Mouse (Mus musculus): ENCODE results near the gene Vinac1. TPM values are rescaled to one million over a fixed set of nuclear protein-coding genes. Genes with fewer than 3 reads are reported as not detected.

Gene Vinac1
- polyA plus RNA-seq, 1 experiment from 2014 or later: not detected

DNA sequence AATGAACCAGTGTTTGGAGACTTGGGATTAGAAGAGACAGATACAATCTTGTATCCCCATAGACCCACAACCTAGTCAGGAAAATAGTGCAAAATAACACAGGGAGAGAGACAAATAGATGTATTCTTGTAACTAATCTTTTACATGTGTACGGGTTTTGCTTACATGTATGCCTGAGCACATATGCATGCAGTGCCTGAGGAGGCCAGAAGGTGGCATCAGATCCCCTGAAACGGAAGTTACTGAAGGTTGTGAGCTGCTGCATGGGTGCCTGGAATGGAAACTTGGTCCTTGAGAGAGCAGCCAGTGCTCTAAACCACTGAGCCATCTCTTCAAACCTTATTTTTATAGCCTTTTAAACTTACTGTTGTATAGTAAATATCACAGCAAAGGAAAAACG lies 30.3 kb upstream of the Vinac1 start:
- Histone ChIP-seq H3K9ac (ENCODE audit: low read depth, low read length) (no peak overlapping the region), H3K9me3 (replicated peaks; ENCODE audit: control insufficient read depth, low read length) (no peaks in the 10 kb centered on the region), H3K36me3 (ENCODE audit: control insufficient read depth, insufficient read depth) (no peaks in the 10 kb centered on the region), H3K27me3 (ENCODE audit: control insufficient read depth, insufficient read depth, low read depth, low read length) (no peaks in the 10 kb centered on the region), H3K4me3 (ENCODE audit: low read depth, low read length) (no peak overlapping the region), H3K4me2 (ENCODE audit: low read depth, low read length) (no peak overlapping the region), H3K4me1 (ENCODE audit: control insufficient read depth, low read depth, low read length) (no peaks in the 10 kb centered on the region), H3K27ac (ENCODE audit: low read length) (no peak overlapping the region)
- 78% methylated on average over 3 of the region's 3 CpGs for WGBS (ENCODE audit: insufficient replicate concordance)
- ATAC-seq (ENCODE audit: low read depth): no peak

DNA sequence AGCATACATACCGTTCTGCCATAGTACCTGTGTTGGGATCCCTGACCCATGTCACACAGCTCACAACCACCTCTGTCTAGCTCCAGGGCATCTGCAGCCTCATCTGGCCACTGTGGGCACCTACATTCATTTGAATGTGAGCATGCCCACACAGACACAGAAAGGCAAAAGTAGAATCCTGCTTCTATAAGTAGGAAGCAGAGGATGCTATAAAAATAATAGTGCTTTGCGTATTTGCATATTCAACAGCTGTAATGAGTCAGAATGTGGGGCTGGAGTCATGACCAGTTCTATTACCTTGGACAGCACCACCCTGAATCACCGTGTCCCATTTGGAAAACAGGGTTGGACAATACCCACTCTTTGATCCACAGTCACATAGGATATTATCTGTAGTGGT lies 22.3 kb upstream of the Vinac1 start:
- WGBS (ENCODE audit: insufficient replicate concordance): 70% methylated on average over 3 of the region's 3 CpGs
- H3K4me3 ChIP-seq (ENCODE audit: low read depth, low read length): no peak overlapping the region
- no peaks in the 10 kb centered on the region; the same call in 1 of the 2 replicates for H3K27me3 ChIP-seq (ENCODE audit: control insufficient read depth, insufficient read depth, low read depth, low read length)
- H3K4me1 ChIP-seq (ENCODE audit: control insufficient read depth, low read depth, low read length): peaks cover 16% of the 10 kb centered on the region
- H3K36me3 ChIP-seq (ENCODE audit: control insufficient read depth, insufficient read depth): no peaks in the 10 kb centered on the region
- no peak overlapping the region for H3K9ac ChIP-seq (ENCODE audit: low read depth, low read length)
- H3K9me3 ChIP-seq (replicated peaks; ENCODE audit: control insufficient read depth, low read length): no peaks in the 10 kb centered on the region
- ATAC-seq (ENCODE audit: low read depth): no peak
- no peak overlapping the region for H3K4me2 ChIP-seq (ENCODE audit: low read depth, low read length)
- H3K27ac ChIP-seq (ENCODE audit: low read length): no peak overlapping the region

DNA sequence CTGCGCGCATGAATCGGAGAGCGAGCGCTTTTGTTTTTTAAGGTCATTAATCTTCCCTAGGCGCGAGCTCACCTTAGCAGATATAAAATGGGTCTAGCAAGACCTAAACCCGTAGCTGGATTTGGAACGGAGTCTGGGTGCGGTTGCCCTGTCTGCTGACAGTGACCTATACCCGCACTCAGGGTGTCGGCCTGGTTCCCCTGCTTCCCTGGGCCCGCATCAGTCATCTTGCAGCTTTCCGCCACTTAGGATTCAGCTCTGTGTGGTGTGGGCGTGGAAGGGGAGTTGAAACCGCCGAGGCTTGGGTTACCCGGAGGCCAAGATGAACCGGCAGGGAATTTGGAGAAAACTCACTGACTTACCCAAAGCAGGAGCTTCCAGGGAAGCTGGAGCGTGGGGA lies 18.4 kb upstream of the Vinac1 start:
- peak; percentile 58 for ATAC-seq (ENCODE audit: low read depth)
- Histone ChIP-seq H3K4me3 (ENCODE audit: low read depth, low read length) (peak overlapping the region; percentile 76), H3K9ac (ENCODE audit: low read depth, low read length) (peak overlapping the region; percentile 74), H3K4me2 (ENCODE audit: low read depth, low read length) (peak overlapping the region; percentile 95), H3K4me1 (ENCODE audit: control insufficient read depth, low read depth, low read length) (peaks cover 16% of the 10 kb centered on the region), H3K27me3 (ENCODE audit: control insufficient read depth, insufficient read depth, low read depth, low read length) (no peaks in the 10 kb centered on the region; the same call in 1 of the 2 replicates), H3K36me3 (ENCODE audit: control insufficient read depth, insufficient read depth) (no peaks in the 10 kb centered on the region), H3K9me3 (replicated peaks; ENCODE audit: control insufficient read depth, low read length) (no peaks in the 10 kb centered on the region), H3K27ac (ENCODE audit: low read length) (no peak overlapping the region; the same call in 1 of the 2 replicates)
- 0% methylated on average over 20 of the region's 20 CpGs for whole genome bisulfite sequencing (ENCODE audit: insufficient replicate concordance)

DNA sequence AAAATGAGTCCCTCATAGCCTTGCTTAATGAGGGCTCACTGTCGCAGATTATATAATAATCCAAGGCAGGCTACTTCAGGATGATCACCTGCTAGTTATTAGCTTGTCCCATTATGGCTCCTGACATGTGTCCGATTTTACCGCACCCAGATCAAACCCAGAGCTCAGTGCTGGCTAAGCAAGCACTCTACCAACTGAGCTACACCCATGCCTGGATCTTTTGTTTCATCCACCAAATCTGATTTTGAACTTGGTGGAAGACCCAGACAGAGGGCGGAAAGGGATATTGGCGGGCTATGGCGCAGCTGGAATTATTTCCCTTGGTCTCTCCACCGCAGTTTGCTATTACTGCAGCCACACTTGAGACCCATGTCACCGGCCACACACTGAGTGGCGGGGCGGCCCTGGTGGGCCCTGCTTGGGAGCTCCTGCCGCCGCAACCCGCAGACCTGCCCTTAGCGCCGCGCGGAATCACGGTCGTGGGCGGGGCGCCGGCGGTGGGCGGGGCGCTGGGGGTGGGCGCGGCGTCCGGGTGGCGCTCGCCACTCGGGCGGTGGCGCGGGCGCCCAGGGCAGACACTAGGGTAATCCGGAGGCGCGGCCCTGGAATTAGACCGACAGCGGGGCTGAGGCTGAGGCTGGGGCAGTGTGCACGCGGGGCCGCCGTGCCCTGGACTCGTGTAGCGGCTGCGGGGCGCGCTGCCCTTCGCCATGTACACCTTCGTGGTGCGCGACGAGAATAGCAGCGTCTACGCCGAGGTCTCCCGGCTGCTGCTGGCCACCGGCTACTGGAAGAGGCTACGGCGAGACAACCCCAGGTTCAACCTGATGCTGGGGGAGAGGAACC lies 17.7 kb upstream of the Vinac1 start, which contains the start of gene Ttl:
TSS of gene Ttl (plus strand) at position 506 of the 846 bp plus-strand sequence.
- H3K36me3 ChIP-seq (ENCODE audit: control insufficient read depth, insufficient read depth): no peaks in the 10 kb centered on the region
- H3K4me1 ChIP-seq (ENCODE audit: control insufficient read depth, low read depth, low read length): peaks cover 16% of the 10 kb centered on the region
- peak within 1 kb of the TSS; percentile 76 for H3K4me3 ChIP-seq (ENCODE audit: low read depth, low read length)
- no peaks in the 10 kb centered on the region for H3K9me3 ChIP-seq (replicated peaks; ENCODE audit: control insufficient read depth, low read length)
- no peaks in the 10 kb centered on the region; the same call in 1 of the 2 replicates for H3K27me3 ChIP-seq (ENCODE audit: control insufficient read depth, insufficient read depth, low read depth, low read length)
- peak within 1 kb of the TSS; percentile 74 for H3K9ac ChIP-seq (ENCODE audit: low read depth, low read length)
- ATAC-seq (ENCODE audit: low read depth): peak; percentile 96
- no peak within 1 kb of the TSS; the same call in 1 of the 2 replicates for H3K27ac ChIP-seq (ENCODE audit: low read length)
- 3% methylated on average over 60 of the region's 62 CpGs for WGBS (ENCODE audit: insufficient replicate concordance)
- H3K4me2 ChIP-seq (ENCODE audit: low read depth, low read length): peak within 1 kb of the TSS; percentile 95

DNA sequence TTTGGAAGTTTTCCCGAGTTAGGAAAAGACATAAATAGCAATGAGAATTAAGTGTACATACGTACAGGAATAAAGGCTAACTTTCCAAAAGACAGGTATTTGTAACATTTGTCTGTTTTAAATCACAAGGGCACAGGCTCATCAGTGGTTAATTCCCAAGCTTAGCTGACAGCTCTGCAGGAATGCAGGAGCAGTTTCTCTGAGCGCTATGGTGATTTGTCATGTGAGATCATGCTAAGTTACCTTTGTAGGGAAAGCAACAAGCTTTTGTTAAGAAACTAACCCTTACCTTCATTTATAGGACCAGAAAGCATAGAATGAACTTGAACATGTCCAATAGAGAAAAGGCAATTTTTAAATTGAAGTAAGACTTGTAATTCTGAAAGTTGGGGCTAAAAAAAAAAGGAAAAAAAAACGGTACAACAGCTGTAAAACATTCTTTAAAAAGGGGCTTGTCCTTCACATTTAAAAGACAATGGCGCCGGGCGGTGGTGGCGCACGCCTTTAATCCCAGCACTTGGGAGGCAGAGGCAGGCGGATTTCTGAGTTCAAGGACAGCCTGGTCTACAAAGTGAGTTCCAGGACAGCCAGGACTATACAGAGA lies 13.6 kb upstream of the Vinac1 start:
- no peak for ATAC-seq (ENCODE audit: low read depth)
- no peak overlapping the region for H3K4me3 ChIP-seq (ENCODE audit: low read depth, low read length)
- H3K9ac ChIP-seq (ENCODE audit: low read depth, low read length): no peak overlapping the region
- H3K27ac ChIP-seq (ENCODE audit: low read length): no peak overlapping the region
- H3K27me3 ChIP-seq (ENCODE audit: control insufficient read depth, insufficient read depth, low read depth, low read length): no peaks in the 10 kb centered on the region; the same call in 1 of the 2 replicates
- no peaks in the 10 kb centered on the region for H3K36me3 ChIP-seq (ENCODE audit: control insufficient read depth, insufficient read depth)
- peaks cover 29% of the 10 kb centered on the region for H3K4me1 ChIP-seq (ENCODE audit: control insufficient read depth, low read depth, low read length)
- 60% methylated on average over 10 of the region's 10 CpGs for WGBS (ENCODE audit: insufficient replicate concordance)
- H3K9me3 ChIP-seq (replicated peaks; ENCODE audit: control insufficient read depth, low read length): no peaks in the 10 kb centered on the region
- no peak overlapping the region for H3K4me2 ChIP-seq (ENCODE audit: low read depth, low read length)

DNA sequence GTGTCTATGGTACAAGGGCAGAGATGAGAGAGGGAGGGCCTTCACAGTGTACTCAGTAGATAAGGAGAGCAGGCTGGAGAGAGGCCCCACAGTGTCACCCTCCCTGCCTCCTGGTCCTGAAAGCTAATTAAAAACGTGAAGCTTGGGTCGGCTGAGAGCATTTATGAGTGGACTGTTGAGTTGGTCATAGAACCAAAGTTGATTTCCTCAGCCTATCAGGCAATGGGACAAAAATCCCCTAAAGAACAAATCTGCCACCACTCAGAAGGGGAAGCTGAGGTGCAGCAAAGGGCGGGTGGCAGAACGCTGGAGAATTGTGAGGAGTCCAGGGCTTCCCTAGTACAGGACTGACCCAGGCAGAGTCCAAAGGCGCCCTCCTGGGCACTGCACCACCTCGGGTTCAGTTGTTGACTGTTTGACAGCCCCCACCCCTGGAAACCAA lies 10.0 kb upstream of the Vinac1 start:
- H3K4me3 ChIP-seq (ENCODE audit: low read depth, low read length): 0 out of 2 replicates have a peak overlapping the region, but pooled peaks have one; percentile 2
- peaks cover 18% of the 10 kb centered on the region for H3K4me1 ChIP-seq (ENCODE audit: control insufficient read depth, low read depth, low read length)
- WGBS (ENCODE audit: insufficient replicate concordance): 45% methylated on average over 6 of the region's 6 CpGs
- H3K9ac ChIP-seq (ENCODE audit: low read depth, low read length): no peak overlapping the region
- no peaks in the 10 kb centered on the region for H3K27me3 ChIP-seq (ENCODE audit: control insufficient read depth, insufficient read depth, low read depth, low read length)
- H3K36me3 ChIP-seq (ENCODE audit: control insufficient read depth, insufficient read depth): no peaks in the 10 kb centered on the region
- ATAC-seq (ENCODE audit: low read depth): peak; percentile 99
- no peak overlapping the region for H3K27ac ChIP-seq (ENCODE audit: low read length)
- H3K4me2 ChIP-seq (ENCODE audit: low read depth, low read length): peak overlapping the region; percentile 45
- H3K9me3 ChIP-seq (replicated peaks; ENCODE audit: control insufficient read depth, low read length): no peaks in the 10 kb centered on the region

DNA sequence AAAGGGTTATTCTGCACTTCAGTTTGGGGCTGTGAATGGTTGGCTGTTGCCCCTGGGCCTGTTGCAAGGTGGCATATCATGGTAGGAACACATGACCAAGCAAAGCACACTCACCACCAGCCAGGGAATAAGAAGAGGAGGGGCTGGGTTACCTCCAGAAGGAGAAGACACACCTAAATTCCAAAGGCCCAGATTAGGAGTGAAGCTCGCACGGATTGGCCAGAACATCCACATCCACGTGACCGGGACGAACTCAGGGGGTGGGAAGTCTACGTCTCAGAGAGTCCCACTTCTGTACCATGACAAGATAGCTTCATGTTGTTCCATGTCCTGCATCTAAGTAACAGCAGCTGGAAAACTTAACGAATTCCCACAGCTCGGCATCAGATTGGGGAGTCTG lies 9.3 kb upstream of the Vinac1 start:
- no peaks in the 10 kb centered on the region for H3K9me3 ChIP-seq (replicated peaks; ENCODE audit: control insufficient read depth, low read length)
- no peak overlapping the region for H3K9ac ChIP-seq (ENCODE audit: low read depth, low read length)
- H3K27me3 ChIP-seq (ENCODE audit: control insufficient read depth, insufficient read depth, low read depth, low read length): no peaks in the 10 kb centered on the region
- H3K4me1 ChIP-seq (ENCODE audit: control insufficient read depth, low read depth, low read length): peaks cover 18% of the 10 kb centered on the region
- no peak overlapping the region for H3K4me3 ChIP-seq (ENCODE audit: low read depth, low read length)
- ATAC-seq (ENCODE audit: low read depth): no peak
- 83% methylated on average over 8 of the region's 8 CpGs for WGBS (ENCODE audit: insufficient replicate concordance)
- no peak overlapping the region for H3K4me2 ChIP-seq (ENCODE audit: low read depth, low read length)
- no peak overlapping the region for H3K27ac ChIP-seq (ENCODE audit: low read length)
- H3K36me3 ChIP-seq (ENCODE audit: control insufficient read depth, insufficient read depth): no peaks in the 10 kb centered on the region

DNA sequence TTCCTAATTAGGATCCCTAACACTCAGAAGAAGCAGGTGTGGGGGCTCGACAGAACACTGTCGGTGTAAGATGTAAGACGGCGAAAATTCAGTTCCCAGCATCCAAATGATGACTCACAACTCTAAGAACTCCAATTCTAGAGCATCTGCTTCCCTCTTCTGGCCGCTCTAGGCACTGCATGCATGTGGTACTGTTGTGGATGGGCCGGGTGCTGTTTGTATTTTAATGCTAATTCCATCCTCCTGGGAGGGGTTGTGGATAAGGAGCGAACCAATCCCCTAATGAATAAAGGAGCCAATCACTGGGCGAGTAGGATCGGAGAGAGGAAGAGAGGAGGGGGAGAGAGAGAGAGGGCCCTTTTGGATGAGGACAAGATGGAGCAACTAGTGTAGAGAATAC lies 8.6 kb upstream of the Vinac1 start:
- Histone ChIP-seq H3K9ac (ENCODE audit: low read depth, low read length) (no peak overlapping the region), H3K4me2 (ENCODE audit: low read depth, low read length) (no peak overlapping the region), H3K27ac (ENCODE audit: low read length) (no peak overlapping the region), H3K27me3 (ENCODE audit: control insufficient read depth, insufficient read depth, low read depth, low read length) (no peaks in the 10 kb centered on the region), H3K36me3 (ENCODE audit: control insufficient read depth, insufficient read depth) (no peaks in the 10 kb centered on the region), H3K4me3 (ENCODE audit: low read depth, low read length) (no peak overlapping the region), H3K4me1 (ENCODE audit: control insufficient read depth, low read depth, low read length) (peaks cover 18% of the 10 kb centered on the region), H3K9me3 (replicated peaks; ENCODE audit: control insufficient read depth, low read length) (no peaks in the 10 kb centered on the region)
- ATAC-seq (ENCODE audit: low read depth): no peak
- WGBS (ENCODE audit: insufficient replicate concordance): 53% methylated on average over 9 of the region's 9 CpGs

DNA sequence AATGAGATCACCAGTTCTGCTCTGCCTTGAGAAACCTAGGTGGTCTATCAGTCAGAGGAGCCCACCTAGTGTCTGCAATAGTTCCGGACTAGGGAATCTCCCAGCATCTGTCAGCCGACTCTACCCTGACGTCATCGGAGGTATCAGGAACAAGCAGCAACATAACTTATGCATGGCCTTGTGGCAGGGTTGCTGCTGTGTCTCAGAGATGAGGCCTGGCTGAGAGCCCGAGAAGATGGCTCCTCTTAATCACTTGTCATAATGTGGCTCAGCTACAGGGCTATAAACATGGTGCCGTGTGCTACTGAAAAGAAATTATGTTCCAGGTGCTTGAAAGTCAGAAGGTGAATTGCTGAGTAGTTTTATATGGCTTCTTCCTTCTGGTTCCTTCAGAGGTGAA lies 7.8 kb upstream of the Vinac1 start:
- Histone ChIP-seq H3K4me2 (ENCODE audit: low read depth, low read length) (no peak overlapping the region), H3K36me3 (ENCODE audit: control insufficient read depth, insufficient read depth) (no peaks in the 10 kb centered on the region), H3K9me3 (replicated peaks; ENCODE audit: control insufficient read depth, low read length) (no peaks in the 10 kb centered on the region), H3K4me3 (ENCODE audit: low read depth, low read length) (no peak overlapping the region), H3K27me3 (ENCODE audit: control insufficient read depth, insufficient read depth, low read depth, low read length) (no peaks in the 10 kb centered on the region), H3K4me1 (ENCODE audit: control insufficient read depth, low read depth, low read length) (peaks cover 18% of the 10 kb centered on the region), H3K27ac (ENCODE audit: low read length) (no peak overlapping the region), H3K9ac (ENCODE audit: low read depth, low read length) (no peak overlapping the region)
- no peak for ATAC-seq (ENCODE audit: low read depth)
- WGBS (ENCODE audit: insufficient replicate concordance): 74% methylated on average over 6 of the region's 6 CpGs
